Mouse (Mus musculus): ENCODE data around the gene Rom1. TPM values are rescaled to one million over a fixed set of nuclear protein-coding genes. Genes with fewer than 3 reads are reported as not detected.

The Rom1 gene
- 3.7 TPM for polyA plus RNA-seq (2015; fragmentation: Illumina TruSeq; extraction: RNeasy Lipid Tissue Mini Kit (QIAGEN cat#74804); ENCODE audit: insufficient read depth, low replicate concordance)

GRCm38 (mm10) chr19:8929224-8930088 is at the start of gene Rom1, which contains the start of gene Eml3:
Rom1 (minus strand) TSS chr19:8929356.
Eml3 (plus strand) TSS chr19:8929552.

GRCm38 (mm10) chr19:8966590-8967372 is 37.6 kb upstream of the Rom1 start, which contains the start of gene Eef1g:
Eef1g (plus strand) TSS chr19:8967041.

DNA sequence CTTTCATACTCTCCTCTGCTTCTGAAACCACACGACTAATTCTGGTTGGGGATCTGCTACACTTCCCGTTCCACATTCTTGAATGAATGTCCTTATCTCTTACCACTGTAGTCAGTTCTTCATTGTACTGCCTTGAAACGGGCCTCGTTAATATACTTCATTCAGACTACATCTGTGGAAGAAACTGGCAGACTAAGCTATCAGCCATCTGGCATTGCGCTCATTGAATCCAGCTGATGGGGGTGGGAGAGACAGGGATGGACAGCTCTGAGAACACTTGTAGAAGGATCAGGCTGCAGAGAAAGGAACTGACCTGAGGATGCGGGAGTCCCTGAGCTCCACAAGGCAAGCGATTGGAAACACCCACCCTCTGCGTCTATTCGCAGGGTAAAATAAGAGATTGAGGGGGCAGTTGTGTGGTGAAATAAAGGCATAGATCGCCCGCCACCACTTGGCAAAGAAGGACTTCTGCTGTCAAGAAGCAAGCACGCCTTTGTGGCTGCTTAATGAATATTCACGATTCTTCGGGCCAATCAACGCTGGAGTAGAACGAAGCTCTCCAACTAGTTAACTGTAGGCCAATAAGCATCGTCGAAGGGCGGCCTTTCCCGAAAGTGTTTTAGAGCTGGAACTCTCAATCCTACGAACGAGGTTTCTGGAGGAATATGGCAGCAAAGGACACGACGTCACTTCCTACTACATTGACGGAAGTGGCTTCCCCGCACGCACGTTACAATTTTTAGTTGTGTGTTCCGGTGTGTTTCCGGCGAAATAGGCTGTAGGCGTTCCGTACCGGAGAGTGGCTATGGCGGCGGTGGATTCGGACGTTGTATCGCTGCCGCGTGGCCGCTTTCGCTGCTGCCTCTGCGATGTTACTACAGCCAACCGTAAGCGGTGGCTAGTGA is 24.2 kb upstream of the Rom1 start, which contains the start of gene Tut1:
TSS of gene Tut1 (plus strand) at position 713 of the 905 bp plus-strand sequence.

GRCm38 (mm10) chr19:8941515-8942217 is 12.5 kb upstream of the Rom1 start, which contains the start of gene Mta2:
Mta2 (plus strand) TSS chr19:8941875.

GRCm38 (mm10) chr19:8920073-8920736 is 9.0 kb downstream of the Rom1 start, which contains the start of gene B3gat3:
B3gat3 (plus strand) TSS chr19:8920374.

DNA sequence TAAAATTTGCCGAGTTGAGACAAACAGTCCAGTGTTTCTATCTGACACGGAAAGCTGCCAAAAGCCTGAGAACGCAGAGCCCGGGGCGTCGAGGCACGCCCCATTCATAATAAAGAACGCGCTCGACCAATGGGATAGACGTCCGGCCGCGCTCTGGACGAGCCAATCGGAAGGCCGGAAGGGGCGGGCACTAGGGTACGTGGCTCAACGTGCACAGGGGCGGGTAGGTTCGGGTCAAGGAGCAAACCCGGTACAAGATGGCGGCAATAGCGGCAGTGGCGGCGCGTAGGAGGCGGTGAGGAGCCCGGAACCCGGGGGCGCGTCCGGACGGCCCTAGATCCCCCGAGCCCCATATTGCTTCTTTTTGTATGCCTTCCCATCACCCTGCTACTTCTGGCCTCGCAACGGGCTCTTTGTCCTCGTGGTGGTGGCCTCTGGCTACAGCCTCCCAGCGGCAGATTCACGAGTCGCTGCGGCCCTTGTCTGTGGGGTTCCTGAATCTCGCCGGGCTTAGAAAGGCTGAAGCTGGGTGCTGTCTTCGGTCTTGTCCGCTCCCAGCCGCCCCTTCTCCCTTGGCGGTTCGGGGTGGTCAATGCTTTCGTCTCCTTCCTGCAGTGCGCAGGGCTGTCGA is 31.2 kb downstream of the Rom1 start, which contains the start of gene Ganab:
TSS of gene Ganab (plus strand) at position 207 of the 631 bp plus-strand sequence.

DNA sequence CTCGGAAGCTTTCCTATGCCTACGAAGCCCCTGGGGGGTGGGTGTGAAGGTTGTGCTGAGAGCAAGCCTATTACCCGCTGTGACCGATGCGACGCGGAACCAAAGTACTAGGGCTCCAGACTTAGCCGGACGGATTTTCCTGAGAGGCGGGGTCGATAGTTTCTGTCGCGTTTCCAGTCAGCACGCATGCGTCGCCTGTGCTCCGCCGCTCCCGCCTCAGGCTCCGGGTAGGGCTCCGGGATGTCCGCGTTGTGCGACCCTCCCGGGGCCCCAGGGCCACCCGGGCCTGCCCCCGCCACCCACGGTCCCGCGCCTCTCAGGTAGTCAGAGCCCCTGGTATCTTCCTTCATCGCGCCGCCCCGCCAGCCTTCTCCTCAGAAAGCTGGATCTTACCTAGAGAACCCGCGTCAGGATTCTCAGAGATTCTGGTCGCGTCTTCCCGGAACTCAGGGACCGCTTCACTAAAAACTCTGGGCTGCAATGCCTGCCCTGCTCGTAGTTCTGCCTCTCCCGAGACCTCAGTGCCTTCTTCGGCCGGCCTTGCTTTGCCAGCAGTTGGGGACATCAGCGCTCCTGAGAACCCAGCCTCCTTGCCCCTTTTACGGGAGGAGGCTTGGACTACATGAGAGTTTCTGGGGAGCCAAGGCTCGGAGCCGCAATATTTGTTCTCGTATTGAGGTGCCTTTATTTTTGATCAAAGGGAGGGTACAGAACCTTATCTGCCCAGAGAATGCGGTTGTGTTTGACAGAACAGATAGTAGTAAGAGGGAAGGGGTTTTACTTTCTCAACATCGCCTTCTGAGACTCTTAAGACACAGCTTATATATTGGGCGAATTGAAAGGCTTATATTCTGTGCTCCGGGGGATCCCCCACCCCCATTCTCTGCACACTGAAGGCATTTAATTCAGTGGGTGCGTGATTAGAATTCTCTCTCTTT is 36.1 kb downstream of the Rom1 start, which contains the start of gene Ints5:
TSS of gene Ints5 (plus strand) at position 177 of the 938 bp plus-strand sequence.

GRCm38 (mm10) chr19:8888511-8889385 is 40.4 kb downstream of the Rom1 start, which contains the start of the genes 1810009A15Rik and Gm49416:
1810009A15Rik (plus strand) TSS chr19:8888853.
Gm49416 (plus strand) TSS chr19:8888926.

GRCm38 (mm10) chr19:8883616-8884015 is 45.5 kb downstream of the Rom1 start, which contains the start of the genes Lbhd1 and Gm49403:
Lbhd1 (plus strand) TSS chr19:8883732.
Gm49403 (plus strand) TSS chr19:8883930.

DNA sequence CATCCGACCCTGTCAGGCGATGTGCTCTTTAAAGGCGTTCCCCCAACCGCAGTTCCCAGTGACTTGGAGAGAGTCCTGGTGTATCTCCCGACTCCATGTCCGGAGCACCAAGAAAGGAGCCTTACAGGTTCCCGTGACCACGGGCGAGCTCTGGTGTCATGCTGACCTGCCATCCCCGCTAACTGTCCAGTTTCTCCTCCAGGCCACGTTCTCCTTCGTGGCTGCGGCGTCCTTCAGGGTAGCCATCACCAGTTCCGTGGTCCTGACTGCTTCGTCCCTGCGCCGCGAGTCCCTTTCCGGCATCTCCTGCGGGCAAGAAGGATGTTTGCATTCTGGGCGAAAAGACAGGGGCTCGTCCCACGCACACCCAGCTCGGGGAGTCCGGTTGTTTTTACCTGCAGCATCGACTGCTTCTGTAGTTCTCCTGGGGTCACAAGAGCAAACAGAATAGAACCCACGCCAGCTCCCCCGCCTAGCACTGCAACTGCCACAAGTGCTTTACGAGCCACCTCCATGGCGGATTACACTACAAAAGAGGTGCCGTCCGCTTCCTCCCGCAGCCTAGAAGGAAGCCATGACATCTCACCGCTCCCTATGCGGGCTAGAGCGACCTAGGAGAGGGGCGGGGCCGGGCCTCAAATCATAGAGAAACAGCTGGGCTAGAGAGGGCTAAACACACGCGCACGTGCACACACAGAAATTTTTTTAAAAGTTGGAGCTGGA is 48.7 kb downstream of the Rom1 start, which contains the start of gene Uqcc3:
TSS of gene Uqcc3 (minus strand) at position 613 of the 723 bp plus-strand sequence.

Other genes with a start within 250 kb of the Rom1 start
- 149 TPM for gene Slc3a2, start 206.0 kb downstream of the Rom1 start, polyA plus RNA-seq (2015; fragmentation: Illumina TruSeq; extraction: RNeasy Lipid Tissue Mini Kit (QIAGEN cat#74804); ENCODE audit: insufficient read depth, low replicate concordance)
- gene Wdr74, start 193.5 kb downstream of the Rom1 start, polyA plus RNA-seq (2015; fragmentation: Illumina TruSeq; extraction: RNeasy Lipid Tissue Mini Kit (QIAGEN cat#74804); ENCODE audit: insufficient read depth, low replicate concordance): 70.3 TPM
- gene 1700092M07Rik, start 188.6 kb downstream of the Rom1 start, polyA plus RNA-seq (2015; fragmentation: Illumina TruSeq; extraction: RNeasy Lipid Tissue Mini Kit (QIAGEN cat#74804); ENCODE audit: insufficient read depth, low replicate concordance): not detected
- gene Stx5a, start 187.9 kb downstream of the Rom1 start, polyA plus RNA-seq (2015; fragmentation: Illumina TruSeq; extraction: RNeasy Lipid Tissue Mini Kit (QIAGEN cat#74804); ENCODE audit: insufficient read depth, low replicate concordance): 145 TPM
- 395 TPM for gene Nxf1, start 172.3 kb downstream of the Rom1 start, polyA plus RNA-seq (2015; fragmentation: Illumina TruSeq; extraction: RNeasy Lipid Tissue Mini Kit (QIAGEN cat#74804); ENCODE audit: insufficient read depth, low replicate concordance)
- gene Tmem223, start 158.4 kb downstream of the Rom1 start, polyA plus RNA-seq (2015; fragmentation: Illumina TruSeq; extraction: RNeasy Lipid Tissue Mini Kit (QIAGEN cat#74804); ENCODE audit: insufficient read depth, low replicate concordance): 36.9 TPM
- 89.0 TPM for gene Tmem179b, start 154.9 kb downstream of the Rom1 start, polyA plus RNA-seq (2015; fragmentation: Illumina TruSeq; extraction: RNeasy Lipid Tissue Mini Kit (QIAGEN cat#74804); ENCODE audit: insufficient read depth, low replicate concordance)
- gene Taf6l, start 142.9 kb downstream of the Rom1 start, polyA plus RNA-seq (2015; fragmentation: Illumina TruSeq; extraction: RNeasy Lipid Tissue Mini Kit (QIAGEN cat#74804); ENCODE audit: insufficient read depth, low replicate concordance): 4.8 TPM
- 131 TPM for gene Polr2g, start 130.8 kb downstream of the Rom1 start, polyA plus RNA-seq (2015; fragmentation: Illumina TruSeq; extraction: RNeasy Lipid Tissue Mini Kit (QIAGEN cat#74804); ENCODE audit: insufficient read depth, low replicate concordance)
- gene Zbtb3, start 126.8 kb downstream of the Rom1 start, polyA plus RNA-seq (2015; fragmentation: Illumina TruSeq; extraction: RNeasy Lipid Tissue Mini Kit (QIAGEN cat#74804); ENCODE audit: insufficient read depth, low replicate concordance): 3.1 TPM
- 67.2 TPM for gene Ttc9c, start 110.0 kb downstream of the Rom1 start, polyA plus RNA-seq (2015; fragmentation: Illumina TruSeq; extraction: RNeasy Lipid Tissue Mini Kit (QIAGEN cat#74804); ENCODE audit: insufficient read depth, low replicate concordance)
- gene Hnrnpul2, start 109.3 kb downstream of the Rom1 start, polyA plus RNA-seq (2015; fragmentation: Illumina TruSeq; extraction: RNeasy Lipid Tissue Mini Kit (QIAGEN cat#74804); ENCODE audit: insufficient read depth, low replicate concordance): 172 TPM
- gene AC129217.1, start 99.6 kb downstream of the Rom1 start, polyA plus RNA-seq (2015; fragmentation: Illumina TruSeq; extraction: RNeasy Lipid Tissue Mini Kit (QIAGEN cat#74804); ENCODE audit: insufficient read depth, low replicate concordance): not detected
- gene Bscl2, start 91.9 kb downstream of the Rom1 start, polyA plus RNA-seq (2015; fragmentation: Illumina TruSeq; extraction: RNeasy Lipid Tissue Mini Kit (QIAGEN cat#74804); ENCODE audit: insufficient read depth, low replicate concordance): 33.6 TPM
- 0.14 TPM for gene Gng3, start 90.2 kb downstream of the Rom1 start, polyA plus RNA-seq (2015; fragmentation: Illumina TruSeq; extraction: RNeasy Lipid Tissue Mini Kit (QIAGEN cat#74804); ENCODE audit: insufficient read depth, low replicate concordance)
- gene Lrrn4cl, start 78.6 kb downstream of the Rom1 start, polyA plus RNA-seq (2015; fragmentation: Illumina TruSeq; extraction: RNeasy Lipid Tissue Mini Kit (QIAGEN cat#74804); ENCODE audit: insufficient read depth, low replicate concordance): 0.33 TPM
- gene Ubxn1, start 57.9 kb downstream of the Rom1 start, polyA plus RNA-seq (2015; fragmentation: Illumina TruSeq; extraction: RNeasy Lipid Tissue Mini Kit (QIAGEN cat#74804); ENCODE audit: insufficient read depth, low replicate concordance): 103 TPM
- gene Uqcc3, start 48.4 kb downstream of the Rom1 start, polyA plus RNA-seq (2015; fragmentation: Illumina TruSeq; extraction: RNeasy Lipid Tissue Mini Kit (QIAGEN cat#74804); ENCODE audit: insufficient read depth, low replicate concordance): 14.9 TPM
- gene Lbhd1, start 45.6 kb downstream of the Rom1 start, polyA plus RNA-seq (2015; fragmentation: Illumina TruSeq; extraction: RNeasy Lipid Tissue Mini Kit (QIAGEN cat#74804); ENCODE audit: insufficient read depth, low replicate concordance): 85.8 TPM
- gene Gm49403, start 45.4 kb downstream of the Rom1 start, polyA plus RNA-seq (2015; fragmentation: Illumina TruSeq; extraction: RNeasy Lipid Tissue Mini Kit (QIAGEN cat#74804); ENCODE audit: insufficient read depth, low replicate concordance): not detected
- 31.6 TPM for gene 1810009A15Rik, start 40.5 kb downstream of the Rom1 start, polyA plus RNA-seq (2015; fragmentation: Illumina TruSeq; extraction: RNeasy Lipid Tissue Mini Kit (QIAGEN cat#74804); ENCODE audit: insufficient read depth, low replicate concordance)
- not detected for gene Gm49416, start 40.4 kb downstream of the Rom1 start, polyA plus RNA-seq (2015; fragmentation: Illumina TruSeq; extraction: RNeasy Lipid Tissue Mini Kit (QIAGEN cat#74804); ENCODE audit: insufficient read depth, low replicate concordance)
- 8.5 TPM for gene Ints5, start 36.4 kb downstream of the Rom1 start, polyA plus RNA-seq (2015; fragmentation: Illumina TruSeq; extraction: RNeasy Lipid Tissue Mini Kit (QIAGEN cat#74804); ENCODE audit: insufficient read depth, low replicate concordance)
- 156 TPM for gene Ganab, start 31.3 kb downstream of the Rom1 start, polyA plus RNA-seq (2015; fragmentation: Illumina TruSeq; extraction: RNeasy Lipid Tissue Mini Kit (QIAGEN cat#74804); ENCODE audit: insufficient read depth, low replicate concordance)
- gene B3gat3, start 9.0 kb downstream of the Rom1 start, polyA plus RNA-seq (2015; fragmentation: Illumina TruSeq; extraction: RNeasy Lipid Tissue Mini Kit (QIAGEN cat#74804); ENCODE audit: insufficient read depth, low replicate concordance): 44.8 TPM
- gene Eml3, start 196 bp upstream of the Rom1 start, polyA plus RNA-seq (2015; fragmentation: Illumina TruSeq; extraction: RNeasy Lipid Tissue Mini Kit (QIAGEN cat#74804); ENCODE audit: insufficient read depth, low replicate concordance): 68.8 TPM
- gene Mta2, start 12.5 kb upstream of the Rom1 start, polyA plus RNA-seq (2015; fragmentation: Illumina TruSeq; extraction: RNeasy Lipid Tissue Mini Kit (QIAGEN cat#74804); ENCODE audit: insufficient read depth, low replicate concordance): 192 TPM
- gene Tut1, start 24.5 kb upstream of the Rom1 start, polyA plus RNA-seq (2015; fragmentation: Illumina TruSeq; extraction: RNeasy Lipid Tissue Mini Kit (QIAGEN cat#74804); ENCODE audit: insufficient read depth, low replicate concordance): 24.7 TPM
- gene Eef1g, start 37.7 kb upstream of the Rom1 start, polyA plus RNA-seq (2015; fragmentation: Illumina TruSeq; extraction: RNeasy Lipid Tissue Mini Kit (QIAGEN cat#74804); ENCODE audit: insufficient read depth, low replicate concordance): 623 TPM
- gene Ahnak, start 59.9 kb upstream of the Rom1 start, polyA plus RNA-seq (2015; fragmentation: Illumina TruSeq; extraction: RNeasy Lipid Tissue Mini Kit (QIAGEN cat#74804); ENCODE audit: insufficient read depth, low replicate concordance): 88.3 TPM
- not detected for gene Scgb1a1, start 158.6 kb upstream of the Rom1 start, polyA plus RNA-seq (2015; fragmentation: Illumina TruSeq; extraction: RNeasy Lipid Tissue Mini Kit (QIAGEN cat#74804); ENCODE audit: insufficient read depth, low replicate concordance)
- 23.5 TPM for gene Asrgl1, start 206.3 kb upstream of the Rom1 start, polyA plus RNA-seq (2015; fragmentation: Illumina TruSeq; extraction: RNeasy Lipid Tissue Mini Kit (QIAGEN cat#74804); ENCODE audit: insufficient read depth, low replicate concordance)